Mouse (Mus musculus) left cerebral cortex, adult 2 months (tissue): ENCODE results near the gene Etfbkmt. TPM values are rescaled to one million over a fixed set of nuclear protein-coding genes. Genes with fewer than 3 reads are reported as not detected.
A peak's percentile ranks its signal among the peaks of the same experiment; 100 is the strongest.
"Not testable (repeated sequence)": the region's sequence is repeated elsewhere in the genome, so short reads cannot be mapped to it uniquely, and the experiment has no call there.

ENCODE experiments used
- DNase-seq, 2 experiments: peaks; one replicate each; pipeline ENCODE4 v3.0.0; 2021 to 2022; ENCODE audit warnings: low spot score in 2 of 2, mixed read lengths in 1 of 2; ENCODE audit errors: extremely low spot score in 1 of 2
- H3K27ac ChIP-seq: fragments of 200-600 bp; 2 replicates; pipeline ENCODE4 v1.8.1; 2022
- H3K4me3 ChIP-seq: fragments of 200-600 bp; 2 replicates; pipeline ENCODE4 v1.8.1; 2022
- CTCF ChIP-seq: fragments of 200-600 bp; IDR thresholded peaks from 2 replicates; pipeline ENCODE4 v1.8.1; 2022; ENCODE audit warnings: antibody characterized with exemption, mild to moderate bottlenecking, moderate library complexity
- intact Hi-C: fragments of 180-260 bp; cut with DNase I; formaldehyde crosslinking; loops from one replicate; pipeline ENCODE4 v1.15.1; 2025
- total RNA-seq, 2 experiments: library from RNA; stranded (reverse); gene quantifications; 2 replicates each; pipeline ENCODE4 v1.2.3; 2021

The Etfbkmt gene
- total RNA-seq, 2 experiments from 2014 or later = 2.2 to 2.6 TPM

DNA sequence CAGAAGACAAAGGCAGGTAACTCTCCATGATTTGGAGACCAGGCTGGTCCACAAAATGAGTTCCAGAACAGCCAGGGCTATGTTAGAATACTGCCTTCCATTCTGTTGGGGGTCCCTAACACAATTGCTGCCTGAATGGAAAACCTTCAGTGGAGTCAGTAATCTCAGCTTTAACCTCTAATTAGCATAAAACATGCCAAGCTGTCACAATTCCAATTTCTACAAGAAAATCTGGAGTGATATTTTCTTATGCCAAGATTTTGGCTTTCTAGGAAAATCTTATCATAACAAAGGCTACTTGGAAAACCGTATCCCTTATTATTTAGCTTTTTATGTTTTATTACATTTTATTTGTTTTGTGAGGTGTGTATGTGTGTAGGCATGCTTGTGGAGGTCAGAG, 36.2 kb upstream of the Etfbkmt start:
- DNase-seq = no peak
- intact Hi-C loops = loop anchor here (5.0 kb wide), 1 partner anchor 271 kb away; the partner anchor contains the start of gene Ipo8
- Histone ChIP-seq H3K4me3 (no peak overlapping the region), H3K27ac (no peak overlapping the region)
- no peak for TF ChIP-seq CTCF

DNA sequence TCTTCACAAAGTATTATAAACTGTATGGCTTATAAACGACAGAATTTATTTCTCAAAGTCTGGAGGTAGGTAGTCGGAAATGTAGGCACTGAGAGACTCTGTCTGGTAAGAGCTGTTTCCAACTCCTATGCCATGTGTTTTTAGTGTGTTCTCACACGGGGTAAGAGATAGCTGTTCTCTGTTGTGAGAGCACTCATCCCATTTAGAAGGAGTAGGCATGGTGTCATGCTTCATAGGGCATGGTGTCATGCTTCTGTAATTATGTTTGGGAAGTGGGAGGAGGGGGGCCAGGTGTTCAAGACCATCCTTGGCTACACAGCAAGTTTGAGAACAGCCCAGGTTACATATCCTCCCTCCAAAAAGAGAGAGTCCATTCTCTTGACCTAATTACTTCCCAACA, 32.0 kb upstream of the Etfbkmt start:
- intact Hi-C loops = loop anchor here (2.0 kb wide), 1 partner anchor 161 kb away; the partner anchor contains the start of gene Sinhcaf
- TF ChIP-seq CTCF = no peak
- no peak overlapping the region for H3K27ac ChIP-seq
- no peak overlapping the region for H3K4me3 ChIP-seq
- DNase-seq = no peak

DNA sequence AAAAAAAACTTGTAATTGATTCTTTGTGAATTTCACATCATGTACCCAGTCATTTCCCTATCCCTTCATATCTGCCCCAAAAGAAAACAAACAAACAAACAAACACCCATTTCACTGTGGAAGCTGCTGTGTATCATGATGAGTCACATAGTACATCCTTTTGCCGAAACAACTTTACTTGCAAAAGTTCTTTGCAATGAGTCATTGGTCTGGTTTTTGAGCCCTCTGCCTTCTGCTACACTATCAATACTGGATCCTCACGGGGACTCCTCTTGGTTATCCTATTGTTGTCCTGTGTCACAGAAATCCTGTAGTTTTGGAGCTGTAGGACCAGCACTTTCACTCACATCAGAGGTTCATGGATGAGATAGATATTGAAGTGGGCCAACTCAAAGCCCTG, 30.7 kb upstream of the Etfbkmt start:
- TF ChIP-seq CTCF = no peak
- intact Hi-C loops = no loop called here
- H3K4me3 ChIP-seq = no peak overlapping the region
- no peak overlapping the region for H3K27ac ChIP-seq
- DNase-seq = no peak

DNA sequence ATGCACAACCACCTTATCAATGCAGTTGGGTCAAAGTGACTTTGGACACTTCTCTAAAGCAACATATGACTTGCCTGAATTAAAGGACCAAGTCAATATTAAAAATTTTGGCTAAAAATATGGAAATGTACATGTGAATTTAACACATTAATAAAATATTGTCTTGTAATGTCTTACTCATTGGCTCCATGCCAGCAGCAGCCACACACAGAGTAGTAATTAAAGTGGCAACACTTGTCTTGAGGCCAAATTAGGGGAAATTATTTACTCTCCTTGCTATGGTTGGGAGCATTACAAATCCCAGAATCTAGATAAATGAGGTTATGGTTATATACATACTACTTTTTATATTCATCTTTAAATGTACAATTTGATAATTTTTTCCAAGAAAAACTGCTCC, 22.7 kb upstream of the Etfbkmt start:
- intact Hi-C loops = no loop called here

DNA sequence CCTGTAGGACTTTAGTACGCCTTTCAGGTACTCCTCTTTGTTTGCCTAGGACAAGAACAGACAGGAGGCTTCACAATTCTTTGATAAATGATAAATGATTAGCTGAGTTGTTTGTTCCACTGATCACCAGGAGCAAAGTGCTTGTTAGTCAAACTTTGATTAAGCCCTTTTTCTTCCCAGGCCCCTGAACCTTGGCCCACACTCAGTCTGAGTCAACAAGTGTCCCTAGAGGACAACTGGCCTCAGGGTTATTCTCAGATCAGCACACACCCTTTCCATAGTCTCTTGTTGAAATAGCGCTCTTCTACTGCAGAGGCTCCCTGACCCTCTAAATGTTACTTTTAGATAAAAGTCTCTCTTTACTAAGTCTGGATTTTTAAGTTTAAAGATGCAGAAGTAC, 20.7 kb upstream of the Etfbkmt start:
- intact Hi-C loops = loop anchor here (1.0 to 2.0 kb wide), 2 partner anchors 60 to 108 kb away; no protein-coding TSS in a partner anchor
- no peak for TF ChIP-seq CTCF
- DNase-seq = no peak
- Histone ChIP-seq H3K4me3 (no peak overlapping the region), H3K27ac (no peak overlapping the region)

More for the DNA sequence above, 22.7 kb upstream of the Etfbkmt start:
- no peak overlapping the region for H3K4me3 ChIP-seq
- TF ChIP-seq CTCF = no peak
- DNase-seq = no peak
- no peak overlapping the region for H3K27ac ChIP-seq

DNA sequence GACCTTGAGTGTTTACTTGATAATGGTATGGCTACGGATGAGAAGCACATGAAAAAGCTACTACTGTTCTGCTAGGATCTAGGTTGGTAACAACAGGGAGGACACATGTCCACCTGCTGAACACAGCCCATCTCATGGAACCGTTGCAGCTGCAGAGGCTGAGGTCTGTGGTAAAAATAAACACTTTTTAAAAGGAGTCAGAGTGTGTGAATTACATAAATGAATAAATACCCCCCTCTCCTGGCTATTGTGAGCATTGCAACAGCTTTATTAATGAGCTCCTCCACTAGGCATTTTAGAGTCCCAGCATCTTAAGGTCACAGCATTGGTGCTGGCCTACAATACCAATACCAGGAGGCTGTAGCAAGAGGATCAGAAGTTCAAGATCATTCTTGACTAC, 19.8 kb upstream of the Etfbkmt start:
- H3K4me3 ChIP-seq = no peak overlapping the region
- H3K27ac ChIP-seq = no peak overlapping the region
- DNase-seq = peak; percentile 46 to 57
- peak; percentile 84 for TF ChIP-seq CTCF
- intact Hi-C loops = loop anchor here (1.0 to 2.0 kb wide), 2 partner anchors 61 to 109 kb away; no protein-coding TSS in a partner anchor

DNA sequence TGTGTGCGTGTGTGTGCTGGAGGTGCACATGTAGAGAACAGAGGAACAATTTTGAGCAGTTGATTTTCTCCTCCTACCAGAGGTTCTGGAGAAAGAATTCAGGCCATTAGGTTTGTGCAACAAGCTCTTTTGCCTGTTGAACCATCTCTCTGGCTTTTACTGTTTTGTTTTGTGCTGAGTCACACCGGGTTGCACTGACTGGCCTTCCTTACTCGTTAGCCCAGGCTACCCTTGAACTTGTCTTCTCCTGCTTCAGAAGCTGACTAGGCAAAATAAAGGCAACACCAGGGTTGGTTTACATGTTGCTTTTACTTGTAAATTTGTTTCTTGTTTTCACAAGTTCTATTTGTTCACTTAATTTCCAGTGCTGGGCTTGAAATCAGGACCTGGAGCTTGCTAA, 16.6 kb upstream of the Etfbkmt start:
- intact Hi-C loops = loop anchor here (1.0 kb wide), 1 partner anchor 112 kb away; no protein-coding TSS in a partner anchor
- Histone ChIP-seq H3K4me3 (no peak overlapping the region), H3K27ac (no peak overlapping the region)
- no peak for DNase-seq
- TF ChIP-seq CTCF = no peak

DNA sequence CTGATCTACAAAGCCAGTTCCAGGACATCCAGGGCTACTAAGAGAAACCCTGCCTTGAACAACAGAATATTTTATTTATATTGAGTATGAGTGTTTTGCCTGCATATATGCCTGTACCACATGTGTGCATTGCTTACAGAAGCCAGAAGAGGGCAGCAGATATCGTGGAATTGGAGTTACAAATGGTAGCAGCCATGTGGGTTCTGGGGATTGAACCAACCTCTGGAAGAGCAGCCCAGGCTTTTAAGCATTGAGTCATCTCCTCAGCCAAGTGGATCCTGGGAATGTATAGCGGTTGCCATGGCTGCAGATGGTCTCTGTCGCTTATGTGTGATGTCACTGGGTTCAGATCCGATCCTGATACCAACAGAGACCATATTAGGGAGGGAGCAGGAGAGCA, 13.0 kb upstream of the Etfbkmt start:
- TF ChIP-seq CTCF = peak; percentile 57
- intact Hi-C loops = loop anchor here (2.0 kb wide), 1 partner anchor 248 kb away; no protein-coding TSS in a partner anchor
- Histone ChIP-seq H3K27ac (no peak overlapping the region), H3K4me3 (no peak overlapping the region)
- peak in 1 of 2 experiments; percentile 13 for DNase-seq

DNA sequence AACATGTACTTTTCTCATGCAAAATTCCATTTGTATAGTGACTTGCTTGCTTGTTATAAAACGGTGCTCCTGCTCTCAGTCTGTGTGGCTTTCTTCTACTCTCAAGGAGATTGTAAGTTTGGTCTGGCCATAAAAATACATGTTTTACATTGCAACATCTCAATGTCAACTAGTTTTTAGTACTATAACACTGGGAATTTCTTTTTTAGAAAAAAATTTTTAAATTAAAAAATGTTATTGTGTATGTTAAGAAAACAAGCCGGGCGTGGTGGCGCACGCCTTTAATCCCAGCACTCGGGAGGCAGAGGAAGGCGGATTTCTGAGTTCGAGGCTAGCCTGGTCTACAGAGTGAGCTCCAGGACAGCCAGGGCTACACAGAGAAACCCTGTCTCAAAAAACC, 9.8 kb upstream of the Etfbkmt start, which contains the start of gene Gm10203:
TSS of gene Gm10203 (plus strand) at position 301 of the 400 bp plus-strand sequence.
- intact Hi-C loops = not testable (repeated sequence)

DNA sequence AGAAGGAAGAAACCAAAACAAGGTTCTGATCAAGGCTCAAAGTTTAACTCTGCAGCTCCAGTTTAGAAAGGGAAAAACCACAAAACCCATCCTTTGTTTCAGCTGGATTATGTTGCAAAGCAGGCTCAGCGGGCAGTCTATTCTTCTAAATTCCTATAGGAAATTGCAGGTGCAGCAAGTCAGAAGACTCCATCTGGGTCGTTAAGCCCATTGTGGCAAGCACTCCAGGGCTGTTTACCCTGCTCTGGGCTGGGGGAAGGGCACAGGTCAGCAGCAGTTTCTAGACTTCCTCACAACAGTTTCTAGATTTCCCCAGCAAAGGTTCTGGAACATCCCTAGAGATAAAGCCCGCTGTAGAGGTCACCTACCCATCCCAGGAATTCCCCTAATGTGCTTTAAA, 8.5 kb upstream of the Etfbkmt start:
- intact Hi-C loops = no loop called here
- H3K27ac ChIP-seq = no peak overlapping the region
- H3K4me3 ChIP-seq = no peak overlapping the region
- no peak for TF ChIP-seq CTCF
- DNase-seq = no peak

More for the DNA sequence above, 9.8 kb upstream of the Etfbkmt start, which contains the start of gene Gm10203:
- not testable (repeated sequence) for H3K4me3 ChIP-seq, H3K27ac ChIP-seq, DNase-seq

DNA sequence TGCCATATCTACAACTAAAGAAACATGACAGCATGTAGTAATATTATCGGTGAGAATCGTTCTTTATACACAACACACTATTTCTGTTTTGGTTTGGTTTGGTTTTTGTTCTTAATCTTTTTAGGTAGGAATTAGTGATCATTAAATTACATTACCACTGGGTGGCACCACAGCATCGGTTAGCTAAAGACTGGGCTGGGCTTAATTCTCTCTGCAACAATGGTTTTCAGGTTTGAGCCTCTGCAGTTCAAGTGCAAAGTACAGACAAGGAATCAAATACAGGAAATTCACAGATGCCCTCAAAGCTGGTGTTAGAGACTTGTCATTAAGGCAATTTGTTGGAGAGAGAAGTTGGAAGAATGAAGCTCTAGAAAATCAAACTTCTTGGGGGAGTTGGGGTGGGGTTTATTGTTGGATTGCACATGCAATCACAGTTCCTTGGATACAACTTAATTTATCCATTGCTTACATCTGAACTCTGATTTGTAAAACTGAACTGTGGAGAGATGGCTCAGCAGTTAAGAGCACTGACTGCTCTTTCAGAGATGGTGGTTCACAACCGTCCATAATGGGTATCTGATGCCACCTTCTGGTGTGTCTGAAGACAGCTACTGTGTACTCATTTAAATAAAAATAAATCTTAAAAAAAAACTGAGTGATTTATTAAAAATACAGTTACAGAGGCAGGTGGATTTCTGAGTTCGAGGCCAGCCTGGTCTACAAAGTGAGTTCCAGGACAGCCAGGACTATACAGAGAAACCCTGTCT, 7.2 kb upstream of the Etfbkmt start:
- no peak overlapping the region for H3K4me3 ChIP-seq
- no peak overlapping the region for H3K27ac ChIP-seq
- DNase-seq = no peak
- peak; percentile 51 for TF ChIP-seq CTCF
- intact Hi-C loops = no loop called here

DNA sequence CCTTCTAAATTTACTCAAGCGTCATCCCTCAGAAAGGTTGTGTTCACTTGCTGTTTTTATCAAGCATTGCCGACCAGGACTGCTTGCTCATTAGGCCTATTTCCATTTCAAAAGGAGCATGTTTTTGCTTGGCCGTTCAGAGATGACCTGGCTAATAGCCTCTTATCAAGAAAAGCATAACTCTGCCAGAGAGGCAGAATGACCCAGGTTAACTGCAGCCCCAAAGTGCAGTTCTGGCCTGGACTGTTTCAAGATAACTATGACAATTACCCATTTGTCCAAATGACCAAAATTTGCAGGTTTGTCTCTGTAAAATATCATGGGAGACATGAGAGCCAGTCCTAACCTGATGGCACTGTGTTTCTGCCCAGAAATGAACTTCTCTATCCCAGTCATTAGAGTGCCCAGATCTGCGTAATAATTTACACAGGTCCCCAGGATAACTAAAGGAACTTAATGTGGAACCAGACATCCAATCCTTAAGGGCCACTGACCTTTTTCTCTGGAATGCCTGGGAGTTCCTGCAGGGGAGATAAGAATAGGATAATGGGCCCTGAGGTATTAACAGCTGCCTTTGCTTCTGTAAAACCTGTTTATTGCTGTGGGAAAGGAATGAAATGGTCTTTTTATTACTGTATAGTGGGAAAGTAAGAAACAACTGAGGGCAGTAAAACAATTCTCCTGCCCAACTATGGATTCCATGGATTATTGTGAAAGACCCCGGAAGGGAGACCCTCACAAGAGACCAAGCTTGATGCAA, 5.1 kb upstream of the Etfbkmt start:
- no peak for DNase-seq
- TF ChIP-seq CTCF = no peak

More for the DNA sequence above, 5.1 kb upstream of the Etfbkmt start:
- H3K27ac ChIP-seq = no peak overlapping the region
- intact Hi-C loops = no loop called here
- H3K4me3 ChIP-seq = no peak overlapping the region
